In the genomic region with DNA sequence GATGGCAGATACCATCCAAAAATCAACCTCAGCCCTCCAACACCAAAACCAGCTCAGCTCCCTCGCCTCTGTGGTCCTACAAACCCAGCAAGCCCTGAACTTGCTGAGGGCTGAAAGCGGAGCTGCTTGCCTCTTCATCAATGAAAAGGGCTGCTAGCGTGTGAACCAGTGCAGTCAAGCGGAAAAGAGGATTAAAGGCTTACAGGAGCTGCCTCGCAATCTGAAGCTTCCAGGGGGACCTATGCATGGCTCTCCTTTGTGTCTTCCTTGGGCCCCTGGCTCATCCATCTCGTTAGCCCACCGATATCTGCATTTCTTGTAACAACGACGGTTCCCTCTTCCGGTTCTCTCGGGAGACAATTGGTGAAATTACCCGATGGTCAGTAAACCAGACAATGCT, we compare ENCODE assay signal across 8 mouse cellular contexts.
DNase-seq lines count a peak whose midpoint lies in the region; ATAC-seq lines count a peak whose summit lies in the region.

No protein-coding gene starts in this region.

- H3K9me3 ChIP-seq in heart, embryonic 11.5 days (replicated peaks; ENCODE audit: control insufficient read depth, low read length), result no peaks in the 10 kb centered on the region
- H3K9me3 ChIP-seq in forebrain, embryonic 12.5 days, result peaks cover 7% of the 10 kb centered on the region; the same call in 1 of the 2 replicates
- 0 out of 2 replicates have a peak, but pooled peaks cover 6% of the 10 kb centered on the region for H3K9me3 ChIP-seq in midbrain, embryonic 12.5 days

- no peaks in the 10 kb centered on the region for H3K36me3 ChIP-seq in heart, embryonic 11.5 days (ENCODE audit: control insufficient read depth, insufficient read depth, low read length)
- no peaks in the 10 kb centered on the region for H3K36me3 ChIP-seq in forebrain, embryonic 12.5 days (replicated peaks)
- H3K36me3 ChIP-seq in midbrain, embryonic 12.5 days, result no peaks in the 10 kb centered on the region

- WGBS in heart, embryonic 11.5 days (ENCODE audit: insufficient replicate concordance), result 10% methylated on average over 12 of the region's 12 CpGs
- under 1% methylated on average over 12 of the region's 12 CpGs for WGBS in forebrain, embryonic 12.5 days
- WGBS in midbrain, embryonic 12.5 days, result under 1% methylated on average over 12 of the region's 12 CpGs

- DNase-seq in heart, adult 18-20 months, result no peak
- peak; percentile 12 for DNase-seq in MN1 (ENCODE audit: low spot score)
- DNase-seq in layer of hippocampus, postnatal 36 days, result no peak
- no peak for DNase-seq in layer of hippocampus, adult 9-10 months (ENCODE audit: low spot score)
- DNase-seq in gastrocnemius, postnatal 10 days, result no peak

- H3K4me3 ChIP-seq in heart, embryonic 11.5 days (ENCODE audit: low read depth, low read length), result peak overlapping the region; percentile 19
- H3K4me3 ChIP-seq in forebrain, embryonic 12.5 days (replicated peaks), result peak overlapping the region; percentile 16; the same call in 1 of the 2 replicates
- peak overlapping the region; percentile 21; the same call in 1 of the 2 replicates for H3K4me3 ChIP-seq in midbrain, embryonic 12.5 days

- ATAC-seq in heart, embryonic 11.5 days (replicated peaks; ENCODE audit: insufficient number of reproducible peaks, low FRiP score, low TSS enrichment), result no peak
- ATAC-seq in forebrain, embryonic 12.5 days (ENCODE audit: low FRiP score), result peak; percentile 89
- ATAC-seq in midbrain, embryonic 12.5 days (ENCODE audit: low FRiP score, low read depth), result peak; percentile 91

- H3K27me3 ChIP-seq in heart, embryonic 11.5 days (ENCODE audit: control insufficient read depth, insufficient read depth, low read length), result no peaks in the 10 kb centered on the region
- H3K27me3 ChIP-seq in forebrain, embryonic 12.5 days, result no peaks in the 10 kb centered on the region
- peaks cover 12% of the 10 kb centered on the region; the same call in 1 of the 2 replicates for H3K27me3 ChIP-seq in midbrain, embryonic 12.5 days

- peak overlapping the region; percentile 55 for H3K4me2 ChIP-seq in heart, embryonic 11.5 days
- peak overlapping the region; percentile 39 for H3K4me2 ChIP-seq in forebrain, embryonic 12.5 days
- H3K4me2 ChIP-seq in midbrain, embryonic 12.5 days (replicated peaks), result peak overlapping the region; percentile 48

- H3K9ac ChIP-seq in heart, embryonic 11.5 days (ENCODE audit: low read depth, low read length), result 0 out of 2 replicates have a peak overlapping the region, but pooled peaks have one; percentile 49
- H3K9ac ChIP-seq in forebrain, embryonic 12.5 days, result no peak overlapping the region; the same call in 1 of the 2 replicates
- 0 out of 2 replicates have a peak overlapping the region, but pooled peaks have one; percentile 5 for H3K9ac ChIP-seq in midbrain, embryonic 12.5 days (replicated peaks)

- H3K27ac ChIP-seq in heart, embryonic 11.5 days (ENCODE audit: low read depth, low read length), result no peak overlapping the region
- H3K27ac ChIP-seq in forebrain, embryonic 12.5 days, result peak overlapping the region; percentile 83
- peak overlapping the region; percentile 75 for H3K27ac ChIP-seq in midbrain, embryonic 12.5 days (replicated peaks)

- H3K4me1 ChIP-seq in heart, embryonic 11.5 days (ENCODE audit: control insufficient read depth, insufficient read depth, low read length), result no peaks in the 10 kb centered on the region
- peaks cover 26% of the 10 kb centered on the region for H3K4me1 ChIP-seq in forebrain, embryonic 12.5 days
- peaks cover 20% of the 10 kb centered on the region for H3K4me1 ChIP-seq in midbrain, embryonic 12.5 days
